Mouse (Mus musculus) yolk sac, embryonic 10.5 days (tissue): ENCODE data around the gene Gm867.

Experiments
- DNase-seq: peaks from one replicate; pipeline ENCODE4 v3.0.0-alpha.2; 2017; ENCODE audit warnings: low spot score

The Gm867 gene

DNA sequence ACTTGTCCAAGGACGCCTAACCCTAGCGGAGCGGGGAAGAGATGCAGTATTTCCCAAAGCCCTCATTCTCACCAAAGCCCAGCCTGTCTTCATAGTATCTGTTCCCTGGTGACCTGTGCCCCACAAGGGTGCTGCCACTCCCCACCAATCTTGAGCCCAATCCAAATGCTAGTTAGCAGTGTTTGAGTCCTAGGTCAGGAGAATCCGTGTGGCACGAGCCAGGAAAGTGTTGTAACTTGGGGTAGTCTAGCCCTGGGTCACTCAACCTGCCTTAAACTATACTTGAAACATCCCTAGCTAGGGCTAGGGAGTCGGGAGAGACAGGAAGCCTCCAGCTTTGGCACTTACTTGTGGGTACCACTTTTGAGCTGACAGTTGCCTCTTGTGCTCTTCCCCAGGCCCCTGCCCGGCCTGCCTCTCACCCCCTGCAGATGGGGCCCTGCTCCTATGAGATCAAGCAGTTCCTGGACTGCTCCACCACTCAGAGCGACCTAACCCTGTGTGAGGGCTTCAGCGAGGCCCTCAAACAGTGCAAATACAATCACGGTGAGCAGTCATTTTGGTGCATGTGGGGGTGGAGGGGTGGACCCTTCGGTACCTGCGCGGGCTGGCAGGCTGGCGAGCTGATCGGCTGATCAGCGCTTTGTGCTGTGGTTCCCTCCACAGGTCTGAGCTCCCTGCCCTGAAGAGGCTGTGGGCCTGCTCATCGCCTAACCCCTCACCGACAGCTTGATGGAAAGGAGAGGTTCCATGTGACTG, 3.4 kb downstream of the Gm867 start:
- no peak for DNase-seq

- peak; percentile 93 for DNase-seq
Observed at GRCm38 (mm10) chr10:75935680-75936541, 4.6 kb downstream of the Gm867 start, which contains the start of gene Mmp11. Gene Mmp11 (minus strand): TSS chr10:75936496.

GRCm38 (mm10) chr10:75934991-75935390, 5.5 kb downstream of the Gm867 start:
- no peak for DNase-seq

DNA sequence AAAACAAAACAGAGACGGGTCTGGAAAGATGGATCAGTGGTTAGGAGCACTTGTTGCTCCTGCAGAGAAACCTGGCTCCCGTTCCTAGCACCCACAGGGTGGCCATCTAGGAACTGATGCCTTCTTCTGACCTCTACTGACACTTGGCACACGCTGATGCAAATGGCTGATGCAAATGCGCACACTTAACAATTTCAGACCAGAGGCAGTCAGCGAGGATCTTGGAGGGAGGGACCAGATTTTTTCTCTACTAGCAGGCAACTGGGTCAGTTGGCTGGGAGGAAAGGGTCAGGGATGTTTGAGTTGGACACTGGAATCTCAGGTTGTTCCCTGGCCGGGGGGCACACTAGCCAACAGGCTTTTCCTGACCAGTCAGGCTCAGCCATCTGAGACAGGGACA, 7.6 kb downstream of the Gm867 start, which contains the start of gene Chchd10:
Gene Chchd10 (plus strand): TSS at position 240 of the 400 bp plus-strand sequence.
- DNase-seq = no peak

DNA sequence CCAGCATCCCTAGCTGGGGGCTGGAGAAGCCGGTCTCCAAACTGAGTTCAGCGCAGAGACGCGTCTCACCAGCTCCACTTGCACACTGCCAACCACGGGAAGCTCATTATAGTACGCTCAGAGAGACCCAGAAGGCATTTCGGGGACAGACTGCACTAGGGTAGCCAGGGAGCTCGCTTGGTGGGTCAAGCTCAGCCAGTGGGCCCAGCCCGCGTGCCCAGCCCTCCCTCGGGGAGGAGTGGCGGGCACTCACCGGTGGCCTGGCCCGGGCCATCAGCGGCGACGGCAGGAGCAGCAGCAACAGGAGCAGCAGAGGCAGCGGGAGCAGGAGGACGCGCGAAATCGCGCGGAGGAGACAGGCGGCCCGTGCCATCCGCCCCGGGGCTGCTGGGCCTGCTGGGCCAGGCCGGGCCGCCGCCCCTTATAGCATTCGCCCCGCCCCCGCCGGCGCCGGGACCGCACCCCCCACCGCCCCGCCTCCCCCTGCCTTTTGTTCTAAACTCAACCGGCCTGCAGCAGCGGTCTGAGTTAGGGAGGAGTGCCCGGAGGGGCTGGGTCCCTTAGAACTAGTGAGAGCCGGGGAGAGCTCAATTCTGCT, 8.3 kb downstream of the Gm867 start:
- DNase-seq = peak; percentile 72

DNA sequence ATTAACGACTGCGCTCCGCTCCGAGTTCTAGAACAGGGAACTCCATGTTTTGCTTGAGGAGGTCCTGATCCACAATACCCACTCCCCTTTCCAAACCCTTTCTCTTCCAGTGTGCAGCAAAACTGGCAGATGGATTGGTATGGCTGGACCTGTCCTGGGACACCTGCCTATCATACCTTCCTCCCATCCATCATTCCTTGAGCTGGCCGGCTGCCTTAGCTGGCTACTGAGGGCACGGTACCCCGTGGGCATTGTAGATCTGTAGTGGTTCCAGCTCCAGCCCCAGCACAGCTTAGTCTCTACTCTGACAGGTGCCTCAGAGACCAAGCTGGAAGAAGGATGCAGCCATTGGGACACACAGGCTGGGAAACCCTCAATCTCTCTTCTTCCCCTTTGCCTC, 9.2 kb downstream of the Gm867 start:
- no peak for DNase-seq

- DNase-seq = peak; percentile 26
Observed at GRCm38 (mm10) chr10:75930304-75930703, 10.2 kb downstream of the Gm867 start.

DNA sequence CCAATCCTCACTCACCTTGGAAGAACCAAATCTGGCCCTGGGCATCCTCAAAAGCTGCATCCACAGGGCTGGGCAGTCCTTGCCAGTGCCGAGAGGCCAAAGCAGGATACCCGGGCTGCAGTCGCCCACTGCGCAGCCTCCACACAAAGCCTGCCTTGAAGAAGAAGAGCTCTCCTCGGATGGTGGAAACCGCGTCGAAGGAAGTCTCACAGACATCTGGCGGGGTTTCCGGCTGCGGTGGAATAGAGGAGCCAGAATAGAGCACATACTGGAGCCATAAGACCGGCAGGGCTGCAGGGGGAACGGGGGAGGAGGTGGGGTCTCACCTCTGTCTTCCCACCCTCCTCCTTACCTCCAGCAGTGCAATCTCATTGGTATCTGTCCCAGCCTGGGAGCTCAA, 14.1 kb downstream of the Gm867 start:
- DNase-seq = no peak

- no peak for DNase-seq
Observed at GRCm38 (mm10) chr10:75924324-75924723, 16.1 kb downstream of the Gm867 start.

DNA sequence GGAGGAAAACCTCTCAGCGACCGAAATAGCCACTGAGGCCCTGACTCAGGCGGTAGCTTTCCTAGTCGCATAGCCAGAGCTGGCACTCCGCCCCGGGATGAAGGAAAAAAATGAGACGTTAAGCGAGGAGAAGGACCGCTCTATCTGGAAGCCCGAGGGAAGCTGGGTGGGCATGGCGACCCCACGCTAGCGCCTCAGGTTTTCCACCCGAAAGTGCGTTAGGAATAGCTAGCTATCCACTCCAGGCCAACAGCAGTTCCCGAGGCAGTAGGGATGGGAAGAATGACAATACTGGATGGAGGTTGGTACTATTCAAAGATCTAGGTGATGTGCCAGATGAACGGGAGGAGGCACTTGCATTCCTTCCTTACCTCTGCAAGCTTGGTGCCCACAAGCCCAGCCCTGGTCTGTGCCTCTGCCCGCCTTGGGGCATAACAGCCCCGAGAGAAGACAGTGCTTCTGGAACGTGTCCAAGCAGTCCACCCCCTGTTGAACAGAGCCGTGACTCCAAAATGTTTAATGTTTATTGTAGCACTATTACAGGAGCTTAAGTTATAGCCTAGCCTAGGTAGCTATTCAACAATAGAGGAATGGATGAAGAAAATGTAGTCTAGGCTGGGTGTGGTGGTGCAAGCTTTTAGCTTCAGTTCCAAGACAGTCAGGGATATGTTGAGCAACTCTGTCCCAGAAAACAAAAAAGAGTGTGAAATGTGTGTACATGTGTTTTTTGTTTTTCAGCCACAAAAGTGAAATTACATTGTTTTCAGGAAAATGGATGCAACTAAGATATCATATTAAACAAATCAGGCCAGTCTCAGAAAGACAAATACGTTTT, 18.5 kb downstream of the Gm867 start:
- no peak for DNase-seq

DNA sequence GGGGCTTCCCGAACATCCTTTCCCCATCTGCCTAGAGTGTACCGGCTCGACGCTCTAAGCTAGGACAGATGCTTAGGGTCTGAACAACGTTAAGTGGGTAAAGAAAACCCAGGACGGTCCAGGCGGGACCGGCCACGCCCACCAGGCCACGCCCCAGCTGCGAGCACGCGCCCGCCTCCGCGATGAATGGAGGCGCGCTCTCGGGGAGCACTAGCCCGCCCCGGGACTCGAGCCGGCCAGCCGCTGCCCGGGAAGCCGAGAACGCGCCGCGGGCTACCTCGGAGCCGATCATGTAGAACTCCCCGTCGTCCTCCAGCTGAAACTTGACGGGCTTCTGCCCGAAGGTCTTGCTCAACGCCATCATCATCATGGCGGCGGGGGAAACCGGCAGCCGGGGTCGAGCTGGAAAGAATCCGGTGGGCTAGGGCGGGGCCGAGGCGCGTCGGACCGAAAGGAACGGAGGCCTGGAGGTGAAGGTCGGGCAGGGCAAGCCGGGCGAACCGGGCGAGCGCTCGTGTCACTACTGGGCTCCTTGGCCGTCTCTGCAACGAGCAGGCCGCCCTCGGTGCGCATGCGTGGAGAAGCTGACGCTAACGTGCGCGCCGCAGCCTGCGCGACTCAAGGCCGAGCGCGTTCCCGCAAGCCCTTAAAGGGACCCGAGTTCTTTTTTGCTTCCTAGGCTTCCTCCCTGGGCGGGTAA, 19.3 kb downstream of the Gm867 start, which contains the start of gene Smarcb1:
Gene Smarcb1 (minus strand): TSS at position 592 of the 700 bp plus-strand sequence.
- DNase-seq = peak; percentile 90

- DNase-seq = no peak
Observed at GRCm38 (mm10) chr10:75919026-75919425, 21.4 kb downstream of the Gm867 start.

DNA sequence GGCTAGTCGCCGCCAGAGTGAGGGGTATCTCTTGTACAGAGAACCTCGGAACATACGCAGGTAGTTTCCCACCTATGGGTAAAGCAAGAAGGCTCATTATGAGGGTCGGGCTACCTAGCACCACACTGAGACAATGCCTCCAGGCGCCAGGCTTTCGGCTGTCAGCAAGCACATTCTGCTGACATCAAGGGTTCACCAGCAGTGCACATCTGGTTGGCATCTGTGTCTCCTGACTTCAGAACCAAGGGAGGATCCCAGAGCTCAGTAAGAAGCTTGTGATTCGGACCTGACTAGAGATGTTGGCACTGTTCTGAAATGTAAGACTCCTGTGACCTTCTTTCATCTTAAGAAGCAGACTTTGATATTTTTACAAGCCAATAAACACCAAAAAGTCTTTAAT, 23.6 kb downstream of the Gm867 start:
- no peak for DNase-seq

DNA sequence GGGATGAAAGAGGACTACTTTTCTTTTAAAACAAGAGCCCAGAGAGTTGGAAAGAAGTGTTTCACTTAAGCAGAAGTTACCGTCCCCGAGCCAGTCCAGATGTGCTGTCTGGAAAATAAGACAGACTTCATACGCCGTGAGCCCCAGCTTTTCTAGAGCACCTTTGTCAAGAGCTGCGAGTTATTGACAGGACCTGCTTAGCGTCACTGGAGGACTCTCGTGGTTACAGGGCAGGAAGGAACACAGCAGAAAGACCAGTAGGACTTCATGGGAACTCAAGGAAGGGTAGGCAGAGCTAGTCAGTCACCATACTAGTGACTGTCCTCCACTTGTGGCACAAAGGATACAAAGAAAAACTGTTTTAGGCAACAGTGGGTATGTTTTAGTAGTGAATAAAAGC, 24.9 kb downstream of the Gm867 start:
- DNase-seq = no peak

- DNase-seq = peak; percentile 38
Observed at GRCm38 (mm10) chr10:75913013-75913589, 27.4 kb downstream of the Gm867 start.

GRCm38 (mm10) chr10:75910698-75911097, 29.8 kb downstream of the Gm867 start:
- no peak for DNase-seq

- no peak for DNase-seq
Observed at GRCm38 (mm10) chr10:75906882-75907281, 33.6 kb downstream of the Gm867 start.

DNA sequence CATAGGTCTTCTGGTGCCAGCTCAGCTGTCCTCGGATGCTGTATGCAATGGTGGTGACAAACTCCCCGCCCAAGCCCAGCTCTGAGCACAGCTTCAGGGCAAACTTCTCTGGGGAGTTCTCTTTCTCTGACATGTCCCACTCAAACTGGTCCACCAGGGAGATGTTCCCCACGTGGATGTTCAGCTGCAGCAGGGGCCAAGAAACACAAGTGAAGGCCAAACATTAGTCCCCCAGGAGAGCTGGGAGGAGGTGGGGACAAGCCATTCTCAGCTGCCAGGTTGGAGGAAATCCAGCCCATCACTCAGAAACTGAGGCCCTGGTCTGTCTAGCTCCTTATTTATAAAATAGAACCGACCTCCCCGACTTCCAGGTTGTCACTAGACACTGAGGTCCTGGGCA, 36.1 kb downstream of the Gm867 start:
- DNase-seq = no peak

GRCm38 (mm10) chr10:75898846-75899245, 41.6 kb downstream of the Gm867 start:
- DNase-seq = peak; percentile 26

GRCm38 (mm10) chr10:75898039-75898564, 42.4 kb downstream of the Gm867 start:
- no peak for DNase-seq
